Mouse (Mus musculus) ES-E14 (cell line): ENCODE measurements at regions not wholly inside any gene's neighbourhood (a gene's known extent, or its start where the extent isn't known, plus 50 kb on each side); places are given as distances from the start of the nearest gene placed in this dataset.

Experiments
- DNase-seq: peaks from one replicate; pipeline ENCODE4 v3.0.0-alpha.2; 2013; ENCODE audit warnings: low read depth, low spot score
- H3K27ac ChIP-seq: 2 replicates; pipeline ENCODE4 v1.5.1; 2012; ENCODE audit warnings: low read depth, mild to moderate bottlenecking, low read length, moderate library complexity, mixed read lengths; ENCODE audit not compliant: poor library complexity, insufficient read depth, severe bottlenecking
- H3K36me3 ChIP-seq: 2 replicates; pipeline ENCODE4 v1.6.1; 2012; ENCODE audit warnings: mild to moderate bottlenecking, low read length, moderate library complexity, mixed read lengths; ENCODE audit not compliant: control insufficient read depth, poor library complexity, insufficient read depth, severe bottlenecking
- H3K4me1 ChIP-seq, 2 experiments: fragments of 150-350 bp in 1 of 2; sonication (generic) in 1 of 2; 2 replicates each; pipeline ENCODE4 v1.6.1; 2012; ENCODE audit warnings: low read length in 2 of 2, mild to moderate bottlenecking in 1 of 2, mixed read lengths in 1 of 2; ENCODE audit not compliant: control insufficient read depth in 2 of 2, insufficient read depth in 2 of 2, poor library complexity in 1 of 2
- H3K4me3 ChIP-seq, 2 experiments: fragments of 150-350 bp in 1 of 2; sonication (generic) in 1 of 2; 2 replicates each; pipeline ENCODE4 v1.5.1; 2012; ENCODE audit warnings: low read length in 2 of 2, low read depth in 1 of 2, mild to moderate bottlenecking in 1 of 2, mixed read lengths in 1 of 2; ENCODE audit not compliant: insufficient read depth in 1 of 2, poor library complexity in 1 of 2, severe bottlenecking in 1 of 2
- H3K9ac ChIP-seq: 2 replicates; pipeline ENCODE4 v1.6.1; 2012; ENCODE audit warnings: low read depth, mild to moderate bottlenecking, low read length, mixed read lengths; ENCODE audit not compliant: poor library complexity, insufficient read depth, severe bottlenecking
- H3K9me3 ChIP-seq: fragments of 150-350 bp; sonication (generic); 2 replicates; pipeline ENCODE4 v1.6.1; 2012; ENCODE audit warnings: low read depth, mild to moderate bottlenecking, low read length; ENCODE audit not compliant: control insufficient read depth, insufficient read depth
- CHD2 ChIP-seq: IDR thresholded peaks from 2 replicates; pipeline ENCODE4 v1.6.1; 2014; ENCODE audit warnings: mild to moderate bottlenecking, low read depth, low read length, inconsistent platforms
- HCFC1 ChIP-seq: IDR thresholded peaks from 2 replicates; pipeline ENCODE4 v1.6.1; 2012; ENCODE audit warnings: low read length, inconsistent platforms, borderline replicate concordance; ENCODE audit not compliant: insufficient read depth
- MAFK ChIP-seq: IDR thresholded peaks from 2 replicates; pipeline ENCODE4 v1.6.1; 2014; ENCODE audit warnings: mild to moderate bottlenecking, low read depth, low read length, inconsistent platforms; ENCODE audit not compliant: insufficient read depth
- ZC3H11A ChIP-seq: IDR thresholded peaks from 2 replicates; pipeline ENCODE4 v1.6.1; 2012; ENCODE audit warnings: low read depth, mild to moderate bottlenecking, inconsistent platforms, low read length, borderline replicate concordance
- ZNF384 ChIP-seq: IDR thresholded peaks from 2 replicates; pipeline ENCODE4 v1.6.1; 2012; ENCODE audit warnings: low read depth, low read length, inconsistent platforms
- in situ Hi-C, 2 experiments: fragments of 600-800 bp; cut with MboI; formaldehyde crosslinking; loops; one replicate each; pipeline ENCODE4 v1.15.1; 2025; ENCODE audit warnings: low sequenced_read_pairs in 2 of 2, inconsistent platforms in 1 of 2; ENCODE audit not compliant: unreplicated experiment in 2 of 2

DNA sequence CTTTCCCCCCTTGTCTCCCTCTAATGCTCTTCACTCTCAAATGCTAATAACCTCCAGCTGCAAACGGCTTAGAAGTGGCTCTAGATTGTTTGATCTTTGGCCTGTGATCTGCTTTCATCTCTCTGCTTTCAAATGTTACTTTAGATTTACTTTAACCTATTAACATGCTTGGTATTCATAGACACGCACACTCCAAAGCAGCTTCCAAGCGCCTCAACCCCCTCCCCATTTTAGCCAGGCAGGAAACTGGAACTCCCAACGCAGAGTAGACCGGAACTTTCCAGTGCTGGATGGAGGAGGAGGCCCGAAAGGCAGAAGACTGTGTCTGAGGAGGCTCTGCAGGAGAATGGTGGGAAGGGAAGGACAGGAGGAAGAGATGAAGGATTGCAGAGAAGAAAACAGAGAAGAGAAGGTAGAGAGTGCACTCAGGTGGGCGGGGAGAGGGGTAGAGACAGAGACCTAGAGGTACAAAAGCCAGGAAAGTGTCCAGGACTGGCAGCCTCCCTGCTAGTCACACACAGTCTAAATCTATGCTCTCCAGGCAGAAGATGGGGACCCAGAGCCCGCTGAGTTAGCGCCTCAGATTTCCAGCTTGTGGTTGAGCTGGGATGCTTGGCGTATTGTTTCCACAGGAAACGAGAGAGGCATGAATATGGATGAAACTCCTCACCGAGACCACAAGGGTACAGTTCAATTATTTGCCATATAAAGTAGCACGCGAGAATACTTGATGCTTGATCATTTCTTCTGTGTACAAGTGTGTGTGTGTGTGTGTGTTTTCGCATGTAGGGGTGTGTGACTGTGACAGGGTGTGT is 167.6 kb upstream of the Gm4791 start:
- Histone ChIP-seq H3K9ac (no peak overlapping the region), H3K9me3 (no peaks in the 10 kb centered on the region), H3K4me1 (no peaks in the 10 kb centered on the region), H3K36me3 (no peaks in the 10 kb centered on the region), H3K4me3 (no peak overlapping the region), H3K27ac (no peak overlapping the region)
- in situ Hi-C loops, result no loop called here
- DNase-seq, result no peak
- TF ChIP-seq CHD2 (no peak), MAFK (no peak), HCFC1 (no peak), ZC3H11A (no peak), ZNF384 (no peak)

DNA sequence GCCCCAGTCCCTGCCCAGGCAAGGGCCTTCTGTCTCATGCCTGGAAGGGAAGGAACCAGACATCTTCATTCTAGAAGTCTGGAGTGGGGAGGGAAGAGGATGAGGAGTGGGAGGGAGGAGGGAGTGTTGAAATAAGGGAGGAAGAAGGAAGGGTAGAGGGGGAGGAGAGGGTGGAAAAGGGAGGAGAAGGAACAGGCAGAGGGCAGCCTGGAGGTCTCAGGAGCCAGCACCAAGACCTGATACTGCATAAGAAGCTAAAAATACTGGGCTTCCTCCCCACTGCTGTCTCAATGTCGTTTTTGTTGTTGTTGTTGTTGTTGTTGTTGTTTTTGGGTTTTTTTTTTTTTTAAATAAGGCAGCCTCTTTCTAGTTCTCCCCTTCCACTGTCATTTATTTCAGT is 168.2 kb upstream of the Gm4791 start:
- no peak overlapping the region for H3K27ac ChIP-seq

DNA sequence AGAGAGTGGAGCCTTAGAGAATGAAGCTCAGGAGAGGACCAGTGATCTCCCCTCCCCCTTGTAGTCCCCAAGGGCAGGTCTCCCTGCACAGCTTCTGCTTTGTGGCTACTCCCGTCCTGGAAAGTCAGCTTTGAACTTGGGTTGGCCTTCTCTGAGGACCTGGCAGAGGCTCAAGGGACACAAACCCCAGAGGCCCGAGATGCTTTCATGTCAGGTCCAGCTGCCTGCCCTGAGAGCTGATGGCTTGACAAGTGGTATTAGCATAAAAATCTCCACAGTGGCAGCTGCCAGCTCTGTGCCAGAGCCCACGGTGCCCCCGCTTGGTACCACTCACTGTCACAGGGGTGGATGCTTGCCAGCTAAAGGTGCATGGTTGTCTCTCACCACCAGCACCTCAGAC is 173.8 kb upstream of the Gm4791 start:
- Histone ChIP-seq H3K27ac (no peak overlapping the region), H3K4me1 (no peaks in the 10 kb centered on the region), H3K9me3 (no peaks in the 10 kb centered on the region), H3K36me3 (no peaks in the 10 kb centered on the region), H3K9ac (no peak overlapping the region), H3K4me3 (no peak overlapping the region)
- TF ChIP-seq ZC3H11A, result no peak
- no peak for TF ChIP-seq HCFC1
- no peak for TF ChIP-seq CHD2
- TF ChIP-seq ZNF384, result no peak
- no peak for TF ChIP-seq MAFK
- DNase-seq, result no peak
- in situ Hi-C loops, result no loop called here

More for the DNA sequence above, 168.2 kb upstream of the Gm4791 start:
- Histone ChIP-seq H3K9me3 (no peaks in the 10 kb centered on the region), H3K9ac (no peak overlapping the region), H3K4me1 (no peaks in the 10 kb centered on the region), H3K36me3 (no peaks in the 10 kb centered on the region), H3K4me3 (no peak overlapping the region)
- no peak for TF ChIP-seq ZC3H11A
- in situ Hi-C loops, result no loop called here
- DNase-seq, result no peak

DNA sequence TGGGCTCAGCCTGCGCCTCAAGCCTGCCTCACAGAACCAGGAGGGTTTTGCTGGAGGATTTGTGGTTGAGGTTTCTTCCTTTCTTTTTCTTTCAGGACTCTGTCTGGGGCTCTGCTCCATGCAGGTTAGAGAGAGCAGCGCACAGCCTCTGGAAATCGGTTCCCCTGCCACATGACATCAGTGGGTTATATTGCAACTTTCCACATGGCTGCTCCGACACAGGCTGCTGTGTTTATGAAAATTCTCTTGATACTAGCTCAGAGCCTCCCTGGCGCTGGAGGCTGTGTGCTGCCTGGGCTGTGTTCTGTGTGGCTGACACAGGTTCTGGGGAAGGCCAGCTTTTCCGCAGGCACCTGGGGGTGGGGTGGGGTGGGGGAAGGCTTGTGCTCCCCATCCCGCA is 178.7 kb upstream of the Gm4791 start:
- TF ChIP-seq MAFK (no peak), ZNF384 (no peak), CHD2 (no peak), ZC3H11A (no peak), HCFC1 (no peak)
- Histone ChIP-seq H3K9ac (no peak overlapping the region), H3K27ac (no peak overlapping the region), H3K4me3 (no peak overlapping the region; a peak in 1 of 4 replicates), H3K9me3 (no peaks in the 10 kb centered on the region), H3K4me1 (0 out of 4 replicates have a peak, but pooled peaks cover 0 to 2% of the 10 kb centered on the region in 2 experiments), H3K36me3 (no peaks in the 10 kb centered on the region)
- in situ Hi-C loops, result no loop called here
- no peak for DNase-seq
